Mouse (Mus musculus) MEL (cell line): ENCODE measurements around the gene Uba52. TPM values are rescaled to one million over a fixed set of nuclear protein-coding genes. Genes with fewer than 3 reads are reported as not detected.

ENCODE experiments used
- DNase-seq: peaks from one replicate; pipeline ENCODE4 v3.0.0; 2011; ENCODE audit warnings: low read depth, low spot score
- H3K27ac ChIP-seq: 2 replicates; pipeline ENCODE4 v1.5.1; 2012; ENCODE audit warnings: low read depth, mild to moderate bottlenecking, control low read depth, low read length, moderate library complexity; ENCODE audit not compliant: control insufficient read depth
- H3K27me3 ChIP-seq, 2 experiments: fragments of 150-350 bp in 1 of 2; sonication (generic) in 1 of 2; 2 replicates each; pipeline ENCODE4 v1.6.1; 2012; ENCODE audit warnings: low read length in 2 of 2, mild to moderate bottlenecking in 2 of 2, improper control_type of control experiment in 1 of 2, moderate library complexity in 1 of 2; ENCODE audit not compliant: insufficient read depth in 2 of 2, control insufficient read depth in 1 of 2
- H3K36me3 ChIP-seq, 2 experiments: 2 replicates each; pipeline ENCODE4 v1.6.1; 2012 to 2014; ENCODE audit warnings: low read length in 2 of 2, improper control_type of control experiment in 1 of 2, inconsistent platforms in 1 of 2, mild to moderate bottlenecking in 1 of 2; ENCODE audit not compliant: insufficient read depth in 2 of 2, control insufficient read depth in 1 of 2
- H3K4me1 ChIP-seq, 2 experiments: fragments of 150-350 bp in 1 of 2; sonication (generic) in 1 of 2; 2 replicates each; pipeline ENCODE4 v1.6.1; 2012; ENCODE audit warnings: low read length in 2 of 2, improper control_type of control experiment in 1 of 2, mild to moderate bottlenecking in 1 of 2; ENCODE audit not compliant: insufficient read depth in 2 of 2, control insufficient read depth in 1 of 2
- H3K4me3 ChIP-seq, 2 experiments: fragments of 150-350 bp in 1 of 2; sonication (generic) in 1 of 2; 2 replicates each; pipeline ENCODE4 v1.5.1; 2012; ENCODE audit warnings: low read depth in 2 of 2, low read length in 2 of 2, mild to moderate bottlenecking in 2 of 2, moderate library complexity in 2 of 2, control low read depth in 1 of 2, improper control_type of control experiment in 1 of 2; ENCODE audit not compliant: control insufficient read depth in 1 of 2, insufficient read depth in 1 of 2
- H3K79me2 ChIP-seq: 2 replicates; pipeline ENCODE4 v1.6.1; 2012; ENCODE audit warnings: mild to moderate bottlenecking, low read length, moderate library complexity; ENCODE audit not compliant: control insufficient read depth, poor library complexity, insufficient read depth
- H3K9ac ChIP-seq: 2 replicates; pipeline ENCODE4 v1.6.1; 2012; ENCODE audit warnings: low read depth, mild to moderate bottlenecking, control low read depth, low read length, moderate library complexity; ENCODE audit not compliant: control insufficient read depth, poor library complexity, severe bottlenecking
- H3K9me3 ChIP-seq: fragments of 150-350 bp; sonication (generic); replicated peaks from 2 replicates; pipeline ENCODE4 v1.6.1; 2012; ENCODE audit warnings: mild to moderate bottlenecking, low read length, improper control_type of control experiment, moderate library complexity; ENCODE audit not compliant: insufficient read depth
- CHD1 ChIP-seq: IDR thresholded peaks from 2 replicates; pipeline ENCODE4 v1.6.1; 2012; ENCODE audit warnings: low read depth, mild to moderate bottlenecking, inconsistent platforms, low read length, improper control_type of control experiment
- CHD2 ChIP-seq: IDR thresholded peaks from 2 replicates; pipeline ENCODE4 v1.6.1; 2011; ENCODE audit warnings: low read length, improper control_type of control experiment
- E2F4 ChIP-seq: IDR thresholded peaks from 2 replicates; pipeline ENCODE4 v1.6.1; 2011; ENCODE audit warnings: low read depth, low read length, improper control_type of control experiment, borderline replicate concordance
- ELF1 ChIP-seq: IDR thresholded peaks from 2 replicates; pipeline ENCODE4 v1.6.1; 2014; ENCODE audit warnings: low read depth, mild to moderate bottlenecking, inconsistent platforms, low read length, improper control_type of control experiment, moderate library complexity
- ETS1 ChIP-seq: IDR thresholded peaks from 2 replicates; pipeline ENCODE4 v1.6.1; 2012; ENCODE audit warnings: low read depth, mild to moderate bottlenecking, inconsistent platforms, low read length, improper control_type of control experiment, moderate library complexity
- GABPA ChIP-seq: IDR thresholded peaks from 2 replicates; pipeline ENCODE4 v1.6.1; 2012; ENCODE audit warnings: low read depth, mild to moderate bottlenecking, inconsistent platforms, low read length, improper control_type of control experiment, moderate library complexity
- GATA1 ChIP-seq: IDR thresholded peaks from 2 replicates; pipeline ENCODE4 v1.6.1; 2011; ENCODE audit warnings: low read depth, low read length, improper control_type of control experiment
- HCFC1 ChIP-seq: IDR thresholded peaks from 2 replicates; pipeline ENCODE4 v1.6.1; 2012; ENCODE audit warnings: low read depth, mild to moderate bottlenecking, inconsistent platforms, low read length, improper control_type of control experiment, moderate library complexity
- KAT2A ChIP-seq: conservative IDR thresholded peaks from 2 replicates; pipeline ENCODE4 v1.6.1; 2012; ENCODE audit warnings: low read depth, low read length, improper control_type of control experiment, inconsistent platforms
- MAFK ChIP-seq: IDR thresholded peaks from 2 replicates; pipeline ENCODE4 v1.6.1; 2011; ENCODE audit warnings: low read depth, mild to moderate bottlenecking, low read length, improper control_type of control experiment, borderline replicate concordance
- MAZ ChIP-seq: IDR thresholded peaks from 2 replicates; pipeline ENCODE4 v1.6.1; 2012; ENCODE audit warnings: low read depth, mild to moderate bottlenecking, inconsistent platforms, low read length, improper control_type of control experiment
- MXI1 ChIP-seq: IDR thresholded peaks from 2 replicates; pipeline ENCODE4 v1.6.1; 2011; ENCODE audit warnings: mild to moderate bottlenecking, low read depth, low read length, improper control_type of control experiment
- MYB ChIP-seq: IDR thresholded peaks from 2 replicates; pipeline ENCODE4 v1.6.1; 2011; ENCODE audit warnings: mild to moderate bottlenecking, low read depth, low read length, improper control_type of control experiment
- MYC ChIP-seq: IDR thresholded peaks from 2 replicates; pipeline ENCODE4 v1.6.1; 2011; ENCODE audit warnings: low read depth, mild to moderate bottlenecking, low read length, improper control_type of control experiment, moderate library complexity
- NELFE ChIP-seq: IDR thresholded peaks from 2 replicates; pipeline ENCODE4 v1.6.1; 2011; ENCODE audit warnings: low read depth, low read length, improper control_type of control experiment
- NRF1 ChIP-seq: IDR thresholded peaks from 2 replicates; pipeline ENCODE4 v1.6.1; 2014; ENCODE audit warnings: low read depth, mild to moderate bottlenecking, inconsistent platforms, low read length, improper control_type of control experiment, moderate library complexity; ENCODE audit not compliant: poor library complexity, insufficient read depth, severe bottlenecking
- POLR2A ChIP-seq, 2 experiments: IDR thresholded peaks; 2 replicates each; pipeline ENCODE4 v1.6.1; 2011 to 2012; ENCODE audit warnings: low read length in 2 of 2, mild to moderate bottlenecking in 2 of 2, control low read depth in 1 of 2, improper control_type of control experiment in 1 of 2, low read depth in 1 of 2, moderate library complexity in 1 of 2; ENCODE audit not compliant: control insufficient read depth in 1 of 2, insufficient read depth in 1 of 2, poor library complexity in 1 of 2
- POLR2AphosphoS2 ChIP-seq: IDR thresholded peaks from 2 replicates; pipeline ENCODE4 v1.6.1; 2011; ENCODE audit warnings: low read length, improper control_type of control experiment
- POLR2AphosphoS5 ChIP-seq: IDR thresholded peaks from 2 replicates; pipeline ENCODE4 v1.6.1; 2012; ENCODE audit warnings: low read depth, borderline replicate concordance, mild to moderate bottlenecking, inconsistent platforms, low read length, moderate library complexity, mixed read lengths
- RAD21 ChIP-seq: IDR thresholded peaks from 2 replicates; pipeline ENCODE4 v1.6.1; 2011; ENCODE audit warnings: mild to moderate bottlenecking, low read depth, low read length, improper control_type of control experiment
- SIN3A ChIP-seq: IDR thresholded peaks from 2 replicates; pipeline ENCODE4 v1.6.1; 2012; ENCODE audit warnings: low read length, improper control_type of control experiment, inconsistent platforms
- TAL1 ChIP-seq: IDR thresholded peaks from 2 replicates; pipeline ENCODE4 v1.6.1; 2012; ENCODE audit warnings: mild to moderate bottlenecking, inconsistent platforms, low read length, moderate library complexity, mixed read lengths
- TBP ChIP-seq: IDR thresholded peaks from 2 replicates; pipeline ENCODE4 v1.8.0; 2011; ENCODE audit warnings: low read depth, low read length, improper control_type of control experiment
- UBTF ChIP-seq: IDR thresholded peaks from 2 replicates; pipeline ENCODE4 v1.6.1; 2012; ENCODE audit warnings: low read depth, mild to moderate bottlenecking, inconsistent platforms, low read length, improper control_type of control experiment, moderate library complexity, borderline replicate concordance; ENCODE audit not compliant: insufficient read depth
- USF1 ChIP-seq: IDR thresholded peaks from 2 replicates; pipeline ENCODE4 v1.6.1; 2014; ENCODE audit warnings: low read depth, mild to moderate bottlenecking, inconsistent platforms, low read length, improper control_type of control experiment, moderate library complexity
- USF2 ChIP-seq, 2 experiments: IDR thresholded peaks; 2 replicates each; pipeline ENCODE4 v1.6.1; 2011 to 2012; ENCODE audit warnings: improper control_type of control experiment in 2 of 2, low read length in 2 of 2, borderline replicate concordance in 1 of 2, inconsistent platforms in 1 of 2, low read depth in 1 of 2, mild to moderate bottlenecking in 1 of 2; ENCODE audit not compliant: insufficient read depth in 1 of 2
- ZKSCAN1 ChIP-seq: IDR thresholded peaks from 2 replicates; pipeline ENCODE4 v1.6.1; 2012; ENCODE audit warnings: low read depth, mild to moderate bottlenecking, inconsistent platforms, low read length, improper control_type of control experiment, moderate library complexity
- ZMIZ1 ChIP-seq: IDR thresholded peaks from 2 replicates; pipeline ENCODE4 v1.6.1; 2012; ENCODE audit warnings: low read depth, mild to moderate bottlenecking, inconsistent platforms, low read length, improper control_type of control experiment, moderate library complexity
- polyA plus RNA-seq, 2 experiments: library from polyadenylated mRNA; stranded (reverse) in 1 of 2; unstranded in 1 of 2; fragments of >175 nt in 1 of 2; fragments of >200 nt in 1 of 2; gene quantifications; 2 replicates each; pipeline versions ENCODE4 v1.2.1 to v1.2.4; 2012; ENCODE audit warnings: low replicate concordance in 2 of 2, low read depth in 1 of 2; ENCODE audit not compliant: insufficient read length in 2 of 2, insufficient read depth in 1 of 2, missing spikeins in 1 of 2
- total RNA-seq: library from RNA; depleted of rRNA; stranded (reverse); fragments of 300-350 nt; gene quantifications from 2 replicates; pipeline ENCODE4 v1.2.3, GENCODE M21; 2012

The Uba52 gene
- total and polyA plus RNA-seq, 3 experiments: 2,814 to 3,633 TPM; not detected in 1

DNA sequence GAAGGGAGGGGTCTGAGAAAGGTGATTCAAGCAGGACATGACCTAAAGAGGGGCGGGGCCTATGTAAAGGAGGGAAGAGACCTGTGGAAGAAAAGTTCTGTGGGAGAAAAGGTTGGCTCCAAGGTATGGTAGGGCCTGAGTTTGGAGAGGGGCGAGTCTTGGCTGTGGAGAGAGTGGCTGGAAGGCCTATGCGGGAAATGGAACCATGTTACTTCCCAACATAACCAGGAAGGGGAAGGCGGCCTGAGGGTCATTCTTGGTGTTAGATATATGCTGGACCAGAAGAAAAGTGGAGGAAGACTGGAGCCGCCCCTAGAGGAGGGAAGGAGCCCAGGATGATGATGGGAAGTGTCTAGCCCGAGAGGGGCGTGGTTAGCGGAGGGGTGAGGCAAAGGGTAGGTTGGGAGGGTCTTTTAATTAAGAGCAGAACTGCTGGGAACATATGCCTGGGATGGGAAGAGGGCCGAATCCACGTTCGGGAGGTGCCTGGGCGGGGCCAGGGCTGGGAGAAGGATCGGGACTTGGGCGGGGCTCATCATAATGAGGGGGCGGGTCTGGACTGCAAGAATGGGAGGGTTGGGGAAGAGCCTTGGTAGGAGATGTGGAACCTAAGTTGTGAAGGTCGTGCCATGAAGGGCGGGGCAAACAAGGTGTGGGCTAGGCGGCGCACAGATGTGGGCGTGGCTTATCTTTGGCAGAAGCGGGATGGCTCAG, 33.2 kb downstream of the Uba52 start:
- peak; percentile 94 for DNase-seq
- H3K79me2 ChIP-seq: peaks cover 10% of the 10 kb centered on the region
- H3K36me3 ChIP-seq: peaks cover 0 to 8% of the 10 kb centered on the region in 2 experiments; a peak in 2 of 4 replicates
- peak overlapping the region; percentile 34 for H3K27ac ChIP-seq
- peaks cover 2 to 8% of the 10 kb centered on the region in 2 experiments; a peak in 2 of 4 replicates for H3K27me3 ChIP-seq
- H3K9ac ChIP-seq: peak overlapping the region; percentile 18
- no peaks in the 10 kb centered on the region for H3K9me3 ChIP-seq
- peaks cover 4 to 19% of the 10 kb centered on the region in 2 experiments for H3K4me1 ChIP-seq
- no peak for TF ChIP-seq UBTF
- TF ChIP-seq NELFE: peak; percentile 61
- TF ChIP-seq CHD2: no peak
- TF ChIP-seq MXI1: peak; percentile 57
- peak; percentile 77 for TF ChIP-seq ZMIZ1
- TF ChIP-seq KAT2A: no peak; the same call in 1 of the 2 replicates
- TF ChIP-seq ETS1: 0 out of 2 replicates have a peak, but pooled peaks have one; percentile 10
- no peak for TF ChIP-seq ELF1
- no peak for TF ChIP-seq GABPA
- 0 out of 2 replicates have a peak, but pooled peaks have one; percentile 25 for TF ChIP-seq CHD1
- no peak; the same call in none of the 2 replicates for TF ChIP-seq SIN3A
- no peak for TF ChIP-seq POLR2AphosphoS5
- no peak for TF ChIP-seq HCFC1
- TF ChIP-seq MAZ: no peak; the same call in 1 of the 2 replicates
- 0 out of 2 replicates have a peak, but pooled peaks have one; percentile 15 for TF ChIP-seq MYC
- TF ChIP-seq MYB: no peak
- 0 out of 2 replicates have a peak, but pooled peaks have one; percentile 5 for TF ChIP-seq TBP
- TF ChIP-seq ZKSCAN1: no peak
- no peak for TF ChIP-seq NRF1
- TF ChIP-seq E2F4: no peak
- TF ChIP-seq USF1: no peak
- no peak for TF ChIP-seq POLR2AphosphoS2
- no peak for TF ChIP-seq RAD21
- TF ChIP-seq GATA1: no peak
- peak in 1 of 2 experiments; percentile 61; a peak in 3 of 4 replicates for TF ChIP-seq POLR2A (IDR thresholded peaks at IDR 0.05; ENCODE audit: control insufficient read depth in 1 of 2, insufficient read depth in 1 of 2, low read depth in 1 of 2, low read length in 2 of 2, poor library complexity in 1 of 2)
- no peak for TF ChIP-seq TAL1
- no peak for TF ChIP-seq USF2 (IDR thresholded peaks at IDR 0.05; ENCODE audit: borderline replicate concordance in 1 of 2, insufficient read depth in 1 of 2, low read depth in 1 of 2, low read length in 2 of 2)
- no peak for TF ChIP-seq MAFK
- H3K4me3 ChIP-seq: peak overlapping the region; percentile 60 to 80
